Mouse (Mus musculus) lung, embryonic 16.5 days (tissue): Measurements from ENCODE around the gene Grik3. TPM values are rescaled to one million over a fixed set of nuclear protein-coding genes. Genes with fewer than 3 reads are reported as not detected.

Experiments used
- ATAC-seq: fragments of 200-750 bp; cut with Nextera tagmentation; 2 replicates; pipeline ENCODE4 v1.8.0; 2017; ENCODE audit warnings: low read depth, mild to moderate bottlenecking, moderate library complexity
- H3K27ac ChIP-seq: fragments of 300-500 bp; sonication (generic); 2 replicates; pipeline ENCODE4 v1.5.1; 2014; ENCODE audit warnings: mild to moderate bottlenecking, control low read depth, low read length
- H3K27me3 ChIP-seq: fragments of 300-500 bp; sonication (generic); 2 replicates; pipeline ENCODE4 v1.6.1; 2014; ENCODE audit warnings: low read depth, low read length, mixed read lengths; ENCODE audit not compliant: control insufficient read depth, insufficient read depth
- H3K36me3 ChIP-seq: fragments of 300-500 bp; sonication (generic); 2 replicates; pipeline ENCODE4 v1.6.1; 2014; ENCODE audit warnings: low read length; ENCODE audit not compliant: control insufficient read depth, insufficient read depth
- H3K4me1 ChIP-seq: fragments of 300-500 bp; sonication (generic); replicated peaks from 2 replicates; pipeline ENCODE4 v1.6.1; 2014; ENCODE audit warnings: low read length, mixed read lengths; ENCODE audit not compliant: control insufficient read depth, insufficient read depth
- H3K4me2 ChIP-seq: fragments of 300-500 bp; sonication (generic); 2 replicates; pipeline ENCODE4 v1.6.1; 2014; ENCODE audit warnings: low read depth, low read length, control low read depth
- H3K4me3 ChIP-seq: fragments of 300-500 bp; sonication (generic); 2 replicates; pipeline ENCODE4 v1.5.1; 2014; ENCODE audit warnings: mild to moderate bottlenecking, low read length, control low read depth
- H3K9ac ChIP-seq: fragments of 300-500 bp; sonication (generic); 2 replicates; pipeline ENCODE4 v1.6.1; 2014; ENCODE audit warnings: low read length, control low read depth
- H3K9me3 ChIP-seq: fragments of 300-500 bp; sonication (generic); 2 replicates; pipeline ENCODE4 v1.6.1; 2016; ENCODE audit warnings: low read length; ENCODE audit not compliant: control insufficient read depth
- WGBS: fragments of 180-500 bp; shearing (Covaris S2); extraction: QIAGEN DNeasy Blood & Tissue Kit; methylation state at CpG from one replicate; pipeline ENCODE4 v1.1.7; 2014; 5-methylcytosine and 5-hydroxymethylcytosine counted together
- polyA plus RNA-seq: library from polyadenylated mRNA; unstranded; fragments of >200 nt; fragmentation: Nextera tagmentation; extraction: Ambion mirVana; gene quantifications from 2 replicates; pipeline ENCODE4 v1.2.1, GENCODE M21; 2015

Grik3 gene
- polyA plus RNA-seq = 0.03 TPM in 1 of 2 replicates, not detected in the other

- Histone ChIP-seq H3K27ac (no peak within 1 kb of the TSS), H3K36me3 (no peaks in the 10 kb centered on the region), H3K9ac (no peak within 1 kb of the TSS), H3K27me3 (peaks cover 97% of the 10 kb centered on the region), H3K4me3 (peak within 1 kb of the TSS; percentile 13), H3K9me3 (no peaks in the 10 kb centered on the region), H3K4me2 (peak within 1 kb of the TSS; percentile 36), H3K4me1 (no peaks in the 10 kb centered on the region)
- ATAC-seq = 0 out of 2 replicates have a peak, but pooled peaks have one; percentile 5
- under 1% methylated on average over 59 of the region's 77 CpGs for WGBS
These were observed at the start of gene Grik3 for GRCm38 (mm10) chr4:125490661-125491504. Grik3 (plus strand) TSS chr4:125490700.

GRCm38 (mm10) chr4:125441821-125442220 lies 48.7 kb upstream of the Grik3 start:
- WGBS = 58% methylated on average over 4 of the region's 4 CpGs
- Histone ChIP-seq H3K9ac (no peak overlapping the region), H3K4me3 (no peak overlapping the region), H3K4me1 (no peaks in the 10 kb centered on the region), H3K27me3 (no peaks in the 10 kb centered on the region), H3K4me2 (no peak overlapping the region), H3K36me3 (no peaks in the 10 kb centered on the region), H3K27ac (no peak overlapping the region), H3K9me3 (no peaks in the 10 kb centered on the region)
- no peak for ATAC-seq

GRCm38 (mm10) chr4:125444366-125444765 lies 46.1 kb upstream of the Grik3 start:
- H3K4me1 ChIP-seq = no peaks in the 10 kb centered on the region
- H3K9me3 ChIP-seq = no peaks in the 10 kb centered on the region
- ATAC-seq = no peak
- no peaks in the 10 kb centered on the region for H3K36me3 ChIP-seq
- no peak overlapping the region for H3K4me3 ChIP-seq
- H3K27me3 ChIP-seq = no peaks in the 10 kb centered on the region
- no peak overlapping the region for H3K9ac ChIP-seq
- no peak overlapping the region for H3K27ac ChIP-seq
- whole genome bisulfite sequencing = 76% methylated on average over 7 of the region's 7 CpGs
- H3K4me2 ChIP-seq = no peak overlapping the region

GRCm38 (mm10) chr4:125450602-125451321 lies 39.7 kb upstream of the Grik3 start:
- WGBS = 41% methylated on average over 7 of the region's 7 CpGs

GRCm38 (mm10) chr4:125451821-125452220 lies 38.7 kb upstream of the Grik3 start:
- Histone ChIP-seq H3K4me1 (no peaks in the 10 kb centered on the region), H3K4me3 (no peak overlapping the region), H3K4me2 (no peak overlapping the region), H3K9ac (no peak overlapping the region), H3K27ac (no peak overlapping the region), H3K36me3 (no peaks in the 10 kb centered on the region), H3K27me3 (no peaks in the 10 kb centered on the region), H3K9me3 (no peaks in the 10 kb centered on the region)
- ATAC-seq = no peak
- WGBS = 32% methylated on average over 6 of the region's 6 CpGs

More at GRCm38 (mm10) chr4:125450602-125451321, 39.7 kb upstream of the Grik3 start:
- H3K27ac ChIP-seq = no peak overlapping the region
- H3K4me1 ChIP-seq = no peaks in the 10 kb centered on the region
- no peak overlapping the region for H3K4me2 ChIP-seq
- ATAC-seq = no peak
- H3K4me3 ChIP-seq = no peak overlapping the region
- no peaks in the 10 kb centered on the region for H3K36me3 ChIP-seq
- no peak overlapping the region for H3K9ac ChIP-seq
- no peaks in the 10 kb centered on the region for H3K27me3 ChIP-seq
- H3K9me3 ChIP-seq = no peaks in the 10 kb centered on the region

- Histone ChIP-seq H3K27me3 (no peaks in the 10 kb centered on the region), H3K4me2 (no peak overlapping the region), H3K9me3 (no peaks in the 10 kb centered on the region), H3K27ac (no peak overlapping the region), H3K36me3 (no peaks in the 10 kb centered on the region), H3K9ac (no peak overlapping the region), H3K4me1 (no peaks in the 10 kb centered on the region), H3K4me3 (no peak overlapping the region)
- no peak for ATAC-seq
- 62% methylated on average over 5 of the region's 5 CpGs for WGBS
These were observed 34.0 kb upstream of the Grik3 start for GRCm38 (mm10) chr4:125456506-125456905.

GRCm38 (mm10) chr4:125457152-125458093 lies 33.1 kb upstream of the Grik3 start:
- Histone ChIP-seq H3K27ac (no peak overlapping the region), H3K4me1 (no peaks in the 10 kb centered on the region), H3K27me3 (no peaks in the 10 kb centered on the region), H3K4me3 (no peak overlapping the region), H3K9me3 (no peaks in the 10 kb centered on the region), H3K36me3 (no peaks in the 10 kb centered on the region), H3K4me2 (no peak overlapping the region), H3K9ac (no peak overlapping the region)
- ATAC-seq = no peak
- WGBS = 13% methylated on average over 11 of the region's 11 CpGs

- no peaks in the 10 kb centered on the region for H3K9me3 ChIP-seq
- no peak overlapping the region for H3K4me3 ChIP-seq
- WGBS = 71% methylated on average over 9 of the region's 9 CpGs
- H3K36me3 ChIP-seq = no peaks in the 10 kb centered on the region
- no peaks in the 10 kb centered on the region for H3K27me3 ChIP-seq
- ATAC-seq = no peak
- H3K27ac ChIP-seq = no peak overlapping the region
- H3K4me2 ChIP-seq = no peak overlapping the region
- no peaks in the 10 kb centered on the region for H3K4me1 ChIP-seq
- H3K9ac ChIP-seq = no peak overlapping the region
These were observed 30.7 kb upstream of the Grik3 start for GRCm38 (mm10) chr4:125459791-125460190.
